Mouse (Mus musculus) gastrocnemius, postnatal 36 days (tissue): ENCODE measurements at regions not wholly inside any gene's neighbourhood (a gene's known extent, or its start where the extent isn't known, plus 50 kb on each side); places are given as distances from the start of the nearest gene placed in this dataset.

Source experiments
- DNase-seq, 2 experiments: peaks; one replicate each; pipeline ENCODE4 v3.0.0; 2022
- intact Hi-C: fragments of 180-260 bp; cut with DNase I; formaldehyde crosslinking; loops from one replicate; pipeline ENCODE4 v1.15.1; 2025

GRCm38 (mm10) chr4:105377469-105378187 is 220.5 kb downstream of the Plpp3 start:
- intact Hi-C loops, result no loop called here
- DNase-seq, result no peak

GRCm38 (mm10) chr4:105384826-105385225 is 227.7 kb downstream of the Plpp3 start:
- DNase-seq, result no peak
- intact Hi-C loops, result no loop called here

DNA sequence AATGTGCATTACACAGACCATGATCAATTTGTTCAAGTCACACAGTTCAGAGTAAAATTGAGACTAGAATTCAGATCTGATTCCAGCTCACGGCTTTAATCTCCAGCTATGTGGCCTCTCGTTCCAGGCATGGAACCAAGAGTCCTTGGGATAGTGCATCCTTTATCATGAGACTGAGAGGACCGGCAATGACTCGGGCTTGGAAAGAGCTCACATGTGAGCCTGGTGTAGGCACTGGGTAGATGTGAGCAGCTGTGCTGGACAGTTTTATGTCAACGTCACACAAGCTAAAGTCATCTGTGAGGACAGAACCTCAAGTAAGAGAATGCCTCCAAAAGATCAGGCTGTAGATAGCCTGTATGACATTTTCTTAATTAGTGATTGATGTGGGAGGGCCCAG is 228.3 kb downstream of the Plpp3 start:
- DNase-seq, result no peak
- intact Hi-C loops, result no loop called here

GRCm38 (mm10) chr4:105390378-105390777 is 233.2 kb downstream of the Plpp3 start:
- intact Hi-C loops, result no loop called here
- peak in 1 of 2 experiments; percentile 35 for DNase-seq

DNA sequence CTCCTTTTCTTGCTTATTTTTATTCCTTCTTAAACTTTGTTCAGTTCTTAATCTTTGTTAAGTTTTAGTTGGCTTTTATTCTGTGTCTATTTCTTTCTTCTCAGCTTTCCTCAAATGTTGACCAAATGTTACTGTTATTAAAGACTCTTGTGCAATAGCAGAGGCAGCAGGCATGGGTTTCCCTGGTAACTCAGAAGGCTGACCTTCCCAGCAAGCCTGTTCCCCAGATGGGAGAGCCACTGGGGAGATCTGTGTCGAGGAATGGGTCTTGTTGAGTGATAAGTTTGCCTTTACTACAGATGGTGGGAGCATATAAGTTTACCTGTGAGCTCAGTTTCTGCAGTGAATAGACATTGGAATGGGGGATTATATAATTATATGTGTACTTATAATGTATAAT is 237.2 kb downstream of the Plpp3 start:
- DNase-seq, result no peak
- intact Hi-C loops, result no loop called here

GRCm38 (mm10) chr4:105397451-105397850 is 240.3 kb downstream of the Plpp3 start:
- no peak for DNase-seq
- intact Hi-C loops, result no loop called here

DNA sequence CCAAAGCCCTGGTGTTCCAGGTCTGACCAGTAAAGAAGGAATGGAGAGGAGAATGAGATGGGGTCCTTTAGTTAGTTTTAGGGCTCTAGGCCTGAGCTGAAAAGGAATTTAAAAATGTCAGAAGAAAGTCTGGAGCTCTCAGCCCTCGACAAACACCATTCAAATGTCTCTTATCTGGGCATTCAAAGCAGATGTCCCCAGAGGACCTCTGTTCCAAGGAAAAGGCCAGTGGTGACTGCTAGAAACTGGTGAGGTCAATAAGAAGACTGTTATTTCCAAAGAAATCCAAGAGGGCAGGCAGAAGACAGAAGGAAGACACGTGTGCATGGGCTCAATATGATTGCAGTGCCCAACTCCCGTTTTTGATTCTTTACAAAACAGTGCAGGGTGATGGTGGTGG is 244.9 kb downstream of the Plpp3 start:
- no peak for DNase-seq
- intact Hi-C loops, result no loop called here

DNA sequence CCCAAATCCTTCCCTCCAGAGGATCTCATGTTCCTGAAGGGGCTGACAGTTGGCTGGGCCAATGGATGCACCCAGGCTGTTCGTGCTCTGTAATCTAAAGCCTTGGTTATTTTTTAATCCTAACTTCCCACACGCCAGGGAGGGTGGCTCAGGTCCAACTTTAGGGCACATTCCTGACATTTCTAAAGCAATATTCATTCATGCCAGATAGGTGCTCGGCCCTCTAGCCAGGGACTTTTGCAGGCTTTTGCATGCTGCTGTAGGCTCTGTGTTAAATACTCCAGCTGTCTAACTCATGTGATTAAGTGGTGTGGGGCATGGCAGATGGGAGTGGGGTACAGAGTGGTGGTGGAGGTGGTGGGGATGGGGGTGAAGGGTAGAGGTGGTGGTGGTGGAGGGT is 246.0 kb downstream of the Plpp3 start:
- intact Hi-C loops, result no loop called here
- no peak for DNase-seq

- no peak for DNase-seq
- intact Hi-C loops, result no loop called here
Measured at GRCm38 (mm10) chr4:105403686-105404085, 246.5 kb downstream of the Plpp3 start.

GRCm38 (mm10) chr4:105405728-105406127 is 248.6 kb downstream of the Plpp3 start:
- intact Hi-C loops, result no loop called here

GRCm38 (mm10) chr4:105406786-105407464 is 249.8 kb downstream of the Plpp3 start:
- intact Hi-C loops, result no loop called here

More at GRCm38 (mm10) chr4:105405728-105406127, 248.6 kb downstream of the Plpp3 start:
- no peak for DNase-seq

DNA sequence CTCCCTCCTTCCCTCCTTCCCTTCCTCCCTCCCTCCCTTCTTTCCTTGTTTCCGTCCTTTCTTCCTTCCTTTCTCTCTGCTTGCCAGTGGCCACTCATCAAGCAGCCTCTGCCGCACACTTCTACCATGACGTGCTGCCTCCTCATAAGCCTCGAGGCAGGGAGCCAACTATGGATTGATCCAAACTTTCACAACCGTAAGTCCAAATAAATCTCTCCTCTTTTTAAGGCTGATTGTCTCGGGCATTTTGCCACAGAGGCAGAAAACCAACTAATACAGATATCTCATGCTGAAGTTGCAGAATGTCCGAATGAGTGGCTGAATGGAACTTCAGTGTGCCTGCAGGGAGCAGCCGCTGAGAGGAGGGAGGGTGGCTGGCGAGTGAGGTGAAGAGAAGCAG is 251.7 kb downstream of the Plpp3 start:
- intact Hi-C loops, result no loop called here
- no peak for DNase-seq

More at GRCm38 (mm10) chr4:105406786-105407464, 249.8 kb downstream of the Plpp3 start:
- no peak for DNase-seq

DNA sequence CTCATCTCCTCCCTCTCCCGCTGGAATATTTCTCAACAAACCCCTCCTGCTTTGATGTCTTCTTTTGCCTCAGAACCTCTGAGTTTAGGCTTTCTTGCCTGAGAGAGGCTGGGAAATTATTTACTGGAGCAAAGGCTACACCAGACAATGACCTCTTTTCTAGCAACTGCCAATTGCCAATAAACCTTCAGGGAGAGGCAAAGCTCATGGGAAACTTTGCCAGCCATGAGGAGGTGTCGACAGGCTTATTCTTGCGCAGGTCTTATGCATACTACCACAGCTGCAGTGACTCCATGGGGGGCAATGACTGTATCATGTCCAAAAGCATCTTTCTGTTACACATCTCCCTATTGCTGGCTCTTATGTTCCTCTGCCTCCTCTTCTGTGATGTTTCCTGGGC is 260.0 kb downstream of the Plpp3 start:
- no peak for DNase-seq
- intact Hi-C loops, result no loop called here

- no peak for DNase-seq
- intact Hi-C loops, result no loop called here
Measured at GRCm38 (mm10) chr4:105422466-105422865, 265.3 kb downstream of the Plpp3 start.

GRCm38 (mm10) chr4:105423727-105424201 is 266.6 kb downstream of the Plpp3 start:
- DNase-seq, result no peak
- intact Hi-C loops, result no loop called here

- DNase-seq, result no peak
- intact Hi-C loops, result no loop called here
Measured at GRCm38 (mm10) chr4:105425086-105425485, 267.9 kb downstream of the Plpp3 start.

DNA sequence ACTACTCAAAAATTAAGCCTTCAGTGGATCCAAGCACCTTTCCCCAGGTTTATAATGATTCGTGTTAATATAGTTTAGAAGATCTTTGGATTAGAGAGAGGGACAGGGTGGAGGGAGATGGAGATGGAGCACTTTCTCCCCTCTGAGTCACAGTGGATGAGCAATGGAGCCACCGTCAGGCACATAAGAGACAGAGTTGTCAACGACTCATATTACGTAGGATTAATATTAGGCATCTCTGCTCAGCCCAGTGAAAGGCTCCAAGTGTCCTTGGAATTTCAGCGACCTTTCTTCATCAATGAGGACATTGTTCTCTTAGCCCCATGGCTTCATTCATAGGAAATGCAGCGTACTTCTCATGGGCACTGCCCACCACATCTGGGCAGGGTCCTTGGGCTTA is 270.4 kb downstream of the Plpp3 start:
- intact Hi-C loops, result no loop called here

GRCm38 (mm10) chr4:105429381-105430100 is 272.4 kb downstream of the Plpp3 start:
- intact Hi-C loops, result no loop called here
- DNase-seq, result no peak

More for the DNA sequence above, 270.4 kb downstream of the Plpp3 start:
- no peak for DNase-seq

DNA sequence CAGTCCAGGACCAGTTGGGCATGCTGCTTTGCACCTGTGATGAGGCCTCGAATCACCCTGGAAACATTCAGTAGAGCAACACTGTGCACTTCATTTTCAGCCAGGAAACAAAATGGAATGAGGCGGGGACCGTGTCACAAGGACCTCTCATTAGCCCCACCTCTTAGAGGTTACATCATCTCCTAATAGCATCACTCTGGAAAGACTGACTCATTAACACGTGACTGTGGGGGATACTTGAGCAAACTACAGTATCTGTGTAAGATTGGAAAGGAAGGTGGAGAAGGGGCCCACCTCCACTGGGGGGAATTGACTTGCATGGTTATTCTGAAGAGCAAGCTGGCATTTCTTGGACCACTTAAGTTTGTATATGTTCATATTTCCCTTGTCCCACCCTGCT is 275.3 kb downstream of the Plpp3 start:
- no peak for DNase-seq
- intact Hi-C loops, result no loop called here

GRCm38 (mm10) chr4:105437141-105437540 is 280.0 kb downstream of the Plpp3 start:
- no peak for DNase-seq
- intact Hi-C loops, result no loop called here
